Comparison of ENCODE assay signal across 25 mouse cellular contexts in the genomic region with DNA sequence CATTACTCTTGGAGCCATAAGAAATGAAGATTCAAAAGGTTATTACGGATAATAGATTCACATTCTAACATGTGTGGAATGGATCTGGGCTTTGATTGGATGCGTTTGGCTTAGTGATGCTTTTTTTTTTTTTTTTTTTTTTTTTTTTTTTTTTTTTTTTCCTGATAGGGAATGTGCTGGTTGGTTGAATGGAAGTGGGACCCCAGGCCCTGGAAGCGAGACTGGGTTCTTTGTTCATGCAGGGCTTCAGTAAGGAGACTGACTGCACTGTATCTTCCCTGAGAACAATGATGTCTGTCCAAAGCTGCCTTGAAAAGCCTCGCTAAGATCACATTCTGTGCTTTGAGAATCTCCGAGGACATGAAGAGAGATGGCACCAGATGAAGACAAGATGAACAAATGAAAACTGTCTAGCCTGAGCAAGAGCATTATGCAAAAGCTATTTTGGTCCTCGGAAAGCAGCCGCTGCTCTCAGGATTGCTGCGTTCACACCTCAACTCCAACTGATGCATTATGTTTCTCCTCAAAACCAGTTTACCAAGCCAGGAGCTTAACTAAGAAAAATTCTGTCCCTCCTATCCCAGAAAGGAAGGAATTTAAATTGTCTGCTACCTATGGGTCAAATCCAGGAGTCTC.
DNase-seq lines count a peak whose midpoint lies in the region; ATAC-seq lines count a peak whose summit lies in the region.
"Had no signal": no experiment of that assay in that cellular context is flagged by ENCODE, and none has a peak within 500 bp of the region (broad histone marks: within the 10 kb centered on the region; RNA-seq: fewer than 3 reads in every experiment).

No protein-coding gene starts in this region.

- H3K36me3 ChIP-seq in hindbrain, embryonic 14.5 days (replicated peaks; ENCODE audit: control insufficient read depth, insufficient read depth) = no peaks in the 10 kb centered on the region
- no peaks in the 10 kb centered on the region for H3K36me3 ChIP-seq in hindbrain, embryonic 13.5 days
- H3K36me3 ChIP-seq in neural tube, embryonic 12.5 days = no peaks in the 10 kb centered on the region
- no peaks in the 10 kb centered on the region for H3K36me3 ChIP-seq in neural tube, embryonic 15.5 days
- H3K36me3 ChIP-seq: embryonic facial prominence, embryonic 13.5 days; forebrain, embryonic 12.5 days; heart, embryonic 15.5 days; liver, embryonic 13.5 days; midbrain, embryonic 12.5 days had no signal

- 0 out of 2 replicates have a peak overlapping the region, but pooled peaks have one; percentile 11 for H3K27ac ChIP-seq in hindbrain, embryonic 14.5 days
- H3K27ac ChIP-seq in hindbrain, embryonic 13.5 days = no peak overlapping the region
- H3K27ac ChIP-seq in neural tube, embryonic 12.5 days = no peak overlapping the region
- H3K27ac ChIP-seq in neural tube, embryonic 15.5 days (replicated peaks) = no peak overlapping the region
- H3K27ac ChIP-seq: embryonic facial prominence, embryonic 13.5 days; forebrain, embryonic 12.5 days; gastrocnemius, adult 2 months; heart, embryonic 15.5 days; kidney, postnatal 0 days; liver, embryonic 13.5 days; midbrain, embryonic 12.5 days; stomach, postnatal 0 days had no signal

- ATAC-seq in hindbrain, embryonic 14.5 days (ENCODE audit: low FRiP score) = no peak
- ATAC-seq in hindbrain, embryonic 13.5 days (ENCODE audit: low FRiP score) = no peak
- ATAC-seq in neural tube, embryonic 12.5 days (ENCODE audit: low FRiP score, low read depth) = no peak
- ATAC-seq in neural tube, embryonic 15.5 days (ENCODE audit: low FRiP score) = no peak

- WGBS in hindbrain, embryonic 14.5 days = 42% methylated on average over 8 of the region's 8 CpGs
- 34% methylated on average over 8 of the region's 8 CpGs for WGBS in hindbrain, embryonic 13.5 days
- 34% methylated on average over 8 of the region's 8 CpGs for WGBS in neural tube, embryonic 12.5 days
- 40% methylated on average over 8 of the region's 8 CpGs for WGBS in neural tube, embryonic 15.5 days

- peak; percentile 7 for DNase-seq in embryo, embryonic 11 days
- DNase-seq in embryo, embryonic 10 days (ENCODE audit: low spot score) = no peak
- DNase-seq in hindbrain, embryonic 14.5 days (ENCODE audit: low spot score) = no peak
- peak; percentile 33 for DNase-seq in telencephalon, adult 2 months (ENCODE audit: low read depth, low spot score)
- no peak for DNase-seq in layer of hippocampus, postnatal 36 days
- DNase-seq: adrenal gland, postnatal 14 days; cerebellum, adult 9-10 months; gastrocnemius, adult 2 months; heart, postnatal 4 days; kidney, adult 2 months; layer of hippocampus, adult 9-11 months; liver, embryonic 13.5 days; lung, adult 2 months; lung, postnatal 14 days; retina, postnatal 1 day had no signal

- H3K4me2 ChIP-seq in hindbrain, embryonic 14.5 days (replicated peaks) = no peak overlapping the region
- H3K4me2 ChIP-seq in hindbrain, embryonic 13.5 days = no peak overlapping the region
- 0 out of 2 replicates have a peak overlapping the region, but pooled peaks have one; percentile 4 for H3K4me2 ChIP-seq in neural tube, embryonic 12.5 days (replicated peaks)
- H3K4me2 ChIP-seq in neural tube, embryonic 15.5 days = no peak overlapping the region
- H3K4me2 ChIP-seq: embryonic facial prominence, embryonic 13.5 days; forebrain, embryonic 12.5 days; heart, embryonic 15.5 days; liver, embryonic 13.5 days; midbrain, embryonic 12.5 days had no signal

- H3K4me3 ChIP-seq in hindbrain, embryonic 14.5 days (replicated peaks; ENCODE audit: low read length) = no peak overlapping the region
- no peak overlapping the region for H3K4me3 ChIP-seq in hindbrain, embryonic 13.5 days
- H3K4me3 ChIP-seq in neural tube, embryonic 12.5 days = no peak overlapping the region
- no peak overlapping the region for H3K4me3 ChIP-seq in neural tube, embryonic 15.5 days (replicated peaks)
- H3K4me3 ChIP-seq: embryonic facial prominence, embryonic 13.5 days; erythroblast, embryonic 14.5 days; forebrain, embryonic 12.5 days; gastrocnemius, adult 2 months; heart, embryonic 15.5 days; liver, embryonic 13.5 days; midbrain, embryonic 12.5 days had no signal

- H3K27me3 ChIP-seq in hindbrain, embryonic 14.5 days (ENCODE audit: control insufficient read depth, insufficient read depth, low read length) = no peaks in the 10 kb centered on the region
- no peaks in the 10 kb centered on the region for H3K27me3 ChIP-seq in hindbrain, embryonic 13.5 days
- H3K27me3 ChIP-seq in neural tube, embryonic 12.5 days (replicated peaks) = no peaks in the 10 kb centered on the region
- no peaks in the 10 kb centered on the region for H3K27me3 ChIP-seq in neural tube, embryonic 15.5 days (replicated peaks)
- H3K27me3 ChIP-seq: embryonic facial prominence, embryonic 13.5 days; forebrain, embryonic 12.5 days; heart, embryonic 15.5 days; liver, embryonic 13.5 days; midbrain, embryonic 12.5 days had no signal

- no peak overlapping the region for H3K9ac ChIP-seq in hindbrain, embryonic 14.5 days
- no peak overlapping the region for H3K9ac ChIP-seq in hindbrain, embryonic 13.5 days
- H3K9ac ChIP-seq in neural tube, embryonic 12.5 days = no peak overlapping the region
- H3K9ac ChIP-seq in neural tube, embryonic 15.5 days (replicated peaks) = no peak overlapping the region
- H3K9ac ChIP-seq: embryonic facial prominence, embryonic 13.5 days; forebrain, embryonic 12.5 days; heart, embryonic 15.5 days; liver, embryonic 13.5 days; midbrain, embryonic 12.5 days had no signal

- no peaks in the 10 kb centered on the region for H3K9me3 ChIP-seq in hindbrain, embryonic 14.5 days (ENCODE audit: control insufficient read depth, low read length)
- no peaks in the 10 kb centered on the region for H3K9me3 ChIP-seq in hindbrain, embryonic 13.5 days
- no peaks in the 10 kb centered on the region for H3K9me3 ChIP-seq in neural tube, embryonic 12.5 days
- H3K9me3 ChIP-seq in neural tube, embryonic 15.5 days (replicated peaks) = no peaks in the 10 kb centered on the region
- H3K9me3 ChIP-seq: embryonic facial prominence, embryonic 13.5 days; forebrain, embryonic 12.5 days; heart, embryonic 15.5 days; liver, embryonic 13.5 days; midbrain, embryonic 12.5 days had no signal

- H3K4me1 ChIP-seq in hindbrain, embryonic 14.5 days (replicated peaks; ENCODE audit: control insufficient read depth, insufficient read depth, low read length) = no peaks in the 10 kb centered on the region
- H3K4me1 ChIP-seq in hindbrain, embryonic 13.5 days (replicated peaks) = 0 out of 2 replicates have a peak, but pooled peaks cover 6% of the 10 kb centered on the region
- no peaks in the 10 kb centered on the region for H3K4me1 ChIP-seq in neural tube, embryonic 12.5 days
- H3K4me1 ChIP-seq in neural tube, embryonic 15.5 days = 0 out of 2 replicates have a peak, but pooled peaks cover 5% of the 10 kb centered on the region
- H3K4me1 ChIP-seq: embryonic facial prominence, embryonic 13.5 days; forebrain, embryonic 12.5 days; heart, embryonic 15.5 days; liver, embryonic 13.5 days; midbrain, embryonic 12.5 days had no signal

Comparison
In these comparisons a context has a peak if more than half of its experiments do, and no peak if none do; other contexts are left out.
1. DNase-seq: peak in embryo, embryonic 11 days (single experiment) and telencephalon, adult 2 months (single experiment); none in embryo, embryonic 10 days (single experiment), hindbrain, embryonic 14.5 days (single experiment) and layer of hippocampus, postnatal 36 days (0 of 2).